Mouse (Mus musculus) thymus, postnatal 36 days (tissue): ENCODE results near the gene Akap1.

Experiments used
- DNase-seq, 2 experiments: peaks; one replicate each; pipeline ENCODE4 v3.0.0; 2022; ENCODE audit warnings: mixed read lengths in 2 of 2

Akap1 gene

GRCm38 (mm10) chr11:88873667-88874030 lies 9.3 kb upstream of the Akap1 start:
- DNase-seq, result no peak

GRCm38 (mm10) chr11:88873027-88873666 lies 8.8 kb upstream of the Akap1 start:
- no peak for DNase-seq

- no peak for DNase-seq
Measured at GRCm38 (mm10) chr11:88869443-88869842, 5.1 kb upstream of the Akap1 start.

- no peak for DNase-seq
Measured at GRCm38 (mm10) chr11:88863904-88864457, 405 bp downstream of the Akap1 start.

- DNase-seq, result peak; percentile 7 to 16
Measured at GRCm38 (mm10) chr11:88863071-88863903, 1.1 kb downstream of the Akap1 start.

- DNase-seq, result no peak
Measured at GRCm38 (mm10) chr11:88862355-88862754, 2.0 kb downstream of the Akap1 start.

- no peak for DNase-seq
Measured at GRCm38 (mm10) chr11:88861060-88861459, 3.3 kb downstream of the Akap1 start.

- no peak for DNase-seq
Measured at GRCm38 (mm10) chr11:88860641-88861040, 3.7 kb downstream of the Akap1 start.

GRCm38 (mm10) chr11:88857311-88858005 lies 6.9 kb downstream of the Akap1 start:
- no peak for DNase-seq

GRCm38 (mm10) chr11:88856383-88856782 lies 8.0 kb downstream of the Akap1 start:
- no peak for DNase-seq

- DNase-seq, result no peak
Measured at GRCm38 (mm10) chr11:88855795-88856194, 8.6 kb downstream of the Akap1 start.

- DNase-seq, result no peak
Measured at GRCm38 (mm10) chr11:88853588-88853987, 10.8 kb downstream of the Akap1 start.

- no peak for DNase-seq
Measured at GRCm38 (mm10) chr11:88852806-88853205, 11.6 kb downstream of the Akap1 start.

- DNase-seq, result no peak
Measured at GRCm38 (mm10) chr11:88851049-88851825, 13.1 kb downstream of the Akap1 start.

GRCm38 (mm10) chr11:88849732-88850131 lies 14.7 kb downstream of the Akap1 start:
- DNase-seq, result no peak

GRCm38 (mm10) chr11:88849284-88849683 lies 15.1 kb downstream of the Akap1 start:
- no peak for DNase-seq

- peak; percentile 39 to 45 for DNase-seq
Measured at GRCm38 (mm10) chr11:88848590-88848989, 15.8 kb downstream of the Akap1 start.

- DNase-seq, result no peak
Measured at GRCm38 (mm10) chr11:88847281-88848006, 16.9 kb downstream of the Akap1 start.

GRCm38 (mm10) chr11:88844384-88844783 lies 20.0 kb downstream of the Akap1 start:
- no peak for DNase-seq

- DNase-seq, result no peak
Measured at GRCm38 (mm10) chr11:88843305-88843704, 21.1 kb downstream of the Akap1 start.

GRCm38 (mm10) chr11:88842315-88842975 lies 21.9 kb downstream of the Akap1 start:
- DNase-seq, result no peak
